Mouse (Mus musculus) frontal cortex, adult 2 months (tissue): Measurements from ENCODE around the gene Zfp385c. TPM values are rescaled to one million over a fixed set of nuclear protein-coding genes. Genes with fewer than 3 reads are reported as not detected.
"Not testable (repeated sequence)": the region's sequence is repeated elsewhere in the genome, so short reads cannot be mapped to it uniquely, and the experiment has no call there.

Experiments
- DNase-seq, 2 experiments: peaks; one replicate each; pipeline ENCODE4 v3.0.0; 2022; ENCODE audit warnings: low spot score in 1 of 2; ENCODE audit errors: extremely low spot score in 1 of 2
- polyA plus RNA-seq: library from polyadenylated mRNA; depleted of rRNA; stranded (reverse); fragments of >200 nt; gene quantifications from 2 replicates; pipeline ENCODE4 v1.2.3, GENCODE M21; 2012

The Zfp385c gene
- polyA plus RNA-seq, 1 experiment, result 2.5 TPM

DNA sequence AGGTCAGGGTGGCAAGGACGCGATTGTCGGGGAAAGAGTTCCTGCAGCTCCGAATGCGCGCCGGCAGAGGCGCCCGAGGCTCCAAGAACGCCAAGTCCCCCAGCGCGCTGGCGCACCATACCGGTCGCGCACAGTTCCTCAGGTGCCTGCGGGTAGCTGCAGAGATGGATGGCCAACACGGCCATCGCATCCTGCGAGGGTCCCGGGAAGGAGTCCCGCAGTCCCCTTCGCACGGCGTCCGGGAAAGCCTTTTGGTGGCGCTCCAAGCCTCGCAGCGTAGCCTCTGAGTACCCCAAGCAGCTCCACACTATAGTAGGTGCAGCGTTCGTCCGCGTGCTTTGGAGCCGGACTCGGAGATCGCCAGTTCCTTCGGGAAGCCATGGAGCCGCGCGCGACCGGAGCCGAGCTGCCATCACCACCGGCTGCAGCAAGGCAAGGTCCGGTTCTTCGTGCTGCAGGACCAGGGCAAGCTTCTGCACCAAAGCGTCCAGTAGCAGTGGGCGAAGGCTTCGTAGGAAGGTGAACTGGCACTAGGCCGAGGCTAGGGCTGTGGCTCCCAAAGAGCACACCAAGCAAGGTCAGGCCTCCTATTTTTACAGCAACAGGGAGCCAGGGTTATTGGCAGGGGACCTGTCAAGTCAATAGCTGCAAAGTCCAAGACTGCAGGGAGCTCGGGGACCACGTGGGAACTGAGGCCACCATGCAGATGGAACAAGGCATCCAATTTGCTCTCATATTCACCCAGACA is 51.9 kb downstream of the Zfp385c start:
- DNase-seq, result peak in 1 of 2 experiments; percentile 70

DNA sequence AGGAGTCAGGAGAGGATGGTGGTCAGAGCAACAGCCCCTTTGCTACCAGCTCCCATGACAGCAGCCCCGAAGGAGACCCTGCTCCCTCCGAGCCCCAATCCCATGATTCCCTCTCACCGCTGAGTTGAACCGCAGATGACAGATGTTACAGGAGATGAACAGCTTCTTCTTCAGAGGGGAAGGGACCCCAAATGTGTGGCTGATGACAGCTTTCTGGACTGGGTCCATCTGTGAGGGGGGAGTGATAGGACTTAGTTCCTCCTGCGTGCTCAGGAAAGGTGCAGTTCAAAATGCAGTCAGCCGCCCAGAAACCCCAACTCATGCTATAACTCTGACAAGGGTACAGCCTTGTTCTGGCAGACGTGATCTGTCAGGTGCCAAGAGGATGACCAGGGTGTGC is 57.7 kb downstream of the Zfp385c start:
- no peak for DNase-seq

DNA sequence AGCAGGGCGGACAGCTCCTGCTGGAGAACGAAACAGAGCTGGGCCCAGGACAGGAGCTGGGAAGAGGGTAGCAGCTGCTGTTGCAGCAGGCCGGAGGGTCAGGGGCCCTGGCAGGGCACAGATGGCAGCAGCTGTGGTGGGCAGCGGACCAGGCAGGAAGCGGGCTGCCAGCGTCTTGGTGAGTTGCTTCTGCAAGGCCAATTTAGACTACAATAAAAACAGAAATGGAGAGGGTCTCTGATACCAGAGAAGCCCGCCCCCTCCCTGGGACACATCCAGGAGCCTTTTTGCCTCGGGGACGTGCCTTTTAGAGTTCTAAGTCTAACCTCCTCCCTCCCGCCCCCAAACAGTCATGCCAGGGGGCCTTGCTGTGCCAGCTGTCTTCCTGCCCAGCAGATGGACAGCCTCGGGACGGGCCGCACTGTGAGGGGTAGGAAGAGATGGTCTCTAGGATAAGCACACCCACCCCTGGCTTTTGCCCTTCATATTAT is 63.3 kb downstream of the Zfp385c start:
- no peak for DNase-seq

DNA sequence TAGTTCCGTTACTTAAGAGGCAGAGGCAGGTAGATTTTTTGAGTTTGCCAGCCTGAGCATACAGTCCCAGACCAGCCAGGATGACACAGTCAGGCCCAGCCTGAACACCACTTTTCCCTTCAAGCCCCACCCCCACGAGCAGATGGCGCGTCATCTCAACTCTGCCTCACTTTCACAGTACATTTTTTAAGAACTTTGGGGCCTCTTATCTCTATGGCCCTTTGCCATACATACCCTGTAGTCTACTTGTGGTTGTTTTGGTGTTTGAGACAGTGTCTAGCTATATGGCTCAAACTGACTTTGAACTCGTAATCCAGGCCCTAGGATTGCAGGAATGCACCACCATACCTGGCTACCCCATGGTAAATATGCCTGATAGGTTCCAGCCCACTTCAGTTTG is 64.2 kb downstream of the Zfp385c start:
- DNase-seq, result no peak

DNA sequence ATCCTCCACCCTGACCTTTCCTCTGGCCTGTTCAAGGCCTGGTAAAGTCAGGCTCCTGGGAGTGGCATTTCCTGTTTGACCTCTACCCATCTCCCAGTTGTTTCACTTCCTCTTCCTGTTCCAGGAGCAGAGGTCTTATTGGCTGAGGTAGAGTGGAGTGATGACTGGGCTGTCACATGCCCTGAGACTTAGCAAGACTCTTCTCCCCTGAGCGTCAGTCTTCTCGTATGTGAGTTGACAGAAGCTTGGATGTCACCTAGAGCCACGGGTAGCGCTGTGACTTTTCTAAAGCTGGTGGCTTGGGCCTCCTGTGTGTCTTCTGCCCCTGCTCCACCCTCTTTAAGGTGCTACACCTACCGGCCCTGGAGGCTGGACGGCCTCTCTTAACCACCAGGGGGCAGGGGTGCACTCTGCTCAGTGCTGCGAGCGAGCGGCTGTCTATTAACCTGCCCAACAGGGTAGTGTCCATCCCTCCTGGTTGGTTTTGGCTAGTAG is 65.5 kb downstream of the Zfp385c start:
- DNase-seq, result peak in 1 of 2 experiments; percentile 77

DNA sequence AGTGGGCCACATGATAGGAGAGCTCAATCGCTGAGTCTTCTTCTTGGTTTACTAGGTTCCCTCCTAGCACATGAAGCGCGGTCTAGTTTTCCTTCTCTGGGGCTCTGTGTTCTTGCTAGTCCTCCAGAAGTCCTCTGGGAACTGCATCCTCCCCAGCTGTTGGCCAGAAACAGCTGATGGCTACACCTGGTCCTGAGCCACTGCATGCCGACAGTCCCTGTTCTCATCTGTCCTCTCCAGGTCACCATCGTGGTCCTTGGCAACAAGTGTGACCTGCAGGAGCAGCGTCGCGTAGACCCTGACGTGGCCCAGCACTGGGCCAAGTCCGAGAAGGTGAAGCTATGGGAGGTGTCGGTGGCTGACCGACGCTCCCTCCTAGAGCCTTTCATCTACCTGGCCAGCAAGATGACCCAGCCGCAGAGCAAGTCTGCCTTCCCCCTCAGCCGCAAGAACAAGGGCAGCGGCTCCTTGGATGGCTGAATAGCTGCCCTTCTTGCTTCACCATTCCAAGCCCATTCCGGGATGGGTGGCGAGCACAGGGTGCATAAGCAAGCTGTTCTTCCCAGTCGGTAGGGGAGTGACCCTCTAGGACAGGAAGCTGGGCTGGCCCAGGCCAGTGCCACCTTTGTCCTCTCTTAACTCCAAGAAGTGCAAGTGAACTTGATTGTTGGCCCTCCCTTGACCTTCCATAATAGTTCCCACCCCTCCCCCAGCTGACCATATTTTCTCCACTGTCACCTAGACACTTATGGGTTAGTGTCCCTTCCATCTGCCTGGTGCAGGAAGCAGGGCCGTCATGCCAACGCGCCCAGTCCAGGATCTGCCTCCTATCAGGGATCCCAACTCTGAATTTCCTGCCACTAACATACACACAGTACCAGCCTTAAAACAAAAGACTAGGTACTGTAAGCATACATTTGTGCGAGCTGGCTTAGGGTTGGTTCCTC is 66.2 kb downstream of the Zfp385c start:
- DNase-seq, result no peak

DNA sequence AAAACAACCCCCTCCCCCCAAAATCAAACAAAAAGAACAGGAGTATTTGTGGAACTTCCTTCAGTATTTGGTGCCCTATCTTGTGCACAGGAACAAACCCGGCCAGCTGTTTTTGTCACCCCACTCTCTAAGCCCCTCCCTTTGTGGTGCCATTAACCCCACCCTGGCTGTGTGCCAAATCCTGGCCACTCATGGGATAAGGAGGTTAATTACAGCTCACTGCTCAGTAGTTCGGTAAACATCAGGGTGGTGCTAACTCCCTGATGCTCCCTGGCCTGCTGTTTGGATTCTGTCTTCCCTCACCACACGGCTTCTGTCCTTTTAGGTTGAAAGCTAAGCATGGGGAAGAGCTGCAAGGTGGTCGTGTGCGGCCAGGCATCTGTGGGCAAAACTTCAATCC is 68.4 kb downstream of the Zfp385c start:
- no peak for DNase-seq

DNA sequence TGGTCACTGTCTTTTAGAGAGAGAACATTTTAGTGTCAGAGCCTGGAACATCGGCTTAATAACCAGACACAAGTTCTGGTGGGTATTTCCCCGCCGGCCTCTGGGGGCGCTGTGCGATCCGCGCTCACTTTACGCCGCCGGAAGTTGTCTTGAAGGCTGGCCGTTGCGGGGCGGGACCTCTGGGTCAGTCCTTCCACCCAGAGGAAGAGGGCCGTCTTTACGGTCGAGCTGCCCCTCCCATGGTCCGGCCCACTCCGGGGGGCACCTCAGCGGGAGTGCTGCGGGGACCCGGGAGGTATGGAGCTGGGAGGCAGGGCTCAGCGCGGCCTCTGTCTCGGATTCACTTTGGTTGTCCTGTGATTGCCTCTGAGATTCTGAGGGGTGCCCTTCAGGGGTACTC is 69.5 kb downstream of the Zfp385c start:
- DNase-seq, result peak; percentile 89 to 98

DNA sequence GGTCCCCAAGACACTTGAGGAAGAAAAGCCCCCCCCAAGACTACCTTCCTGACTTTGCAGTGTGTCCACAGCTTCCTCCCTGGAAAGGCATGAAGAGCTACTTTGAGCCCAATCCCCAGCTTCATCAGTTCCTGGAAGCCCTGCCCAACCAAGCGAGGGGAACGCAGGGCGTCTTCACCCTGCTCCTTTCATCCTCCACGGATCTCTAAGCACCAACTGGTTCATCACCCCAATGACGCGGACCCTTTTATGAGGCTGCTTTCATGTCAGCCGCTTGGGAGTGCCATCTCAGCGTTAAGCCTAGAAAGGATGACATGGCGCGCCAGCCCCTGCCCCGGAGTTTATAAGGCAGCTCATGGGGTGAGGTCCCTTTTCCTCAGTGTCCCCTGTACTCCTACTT is 72.3 kb downstream of the Zfp385c start, which contains the start of gene Dnajc7:
TSS of gene Dnajc7 (minus strand) at position 187 of the 400 bp plus-strand sequence.
- no peak for DNase-seq

DNA sequence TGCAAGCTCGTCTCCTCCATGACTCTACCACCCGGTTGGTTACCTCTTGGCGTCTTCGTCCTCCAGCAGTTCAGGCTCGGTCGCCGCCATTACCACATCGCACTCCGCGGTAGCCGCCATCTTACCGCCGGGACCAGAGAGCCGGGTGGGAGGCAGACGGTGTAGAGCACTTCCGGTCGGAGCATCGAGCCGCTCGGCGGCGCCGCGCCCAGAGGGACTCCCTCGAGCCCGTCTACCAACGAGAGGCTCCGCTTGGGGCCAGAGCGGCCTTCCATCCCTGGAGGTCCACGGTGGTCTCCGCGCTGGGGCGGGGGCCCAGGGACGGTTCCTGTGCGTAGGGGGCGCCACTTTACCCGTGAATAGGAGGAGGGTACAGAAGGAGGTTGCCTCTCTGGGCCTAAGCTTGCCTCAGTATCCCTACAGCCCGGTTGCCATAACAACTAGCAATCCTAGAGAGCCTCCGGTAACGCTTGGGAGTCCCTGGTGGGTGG is 72.7 kb downstream of the Zfp385c start:
- peak; percentile 93 to 98 for DNase-seq

DNA sequence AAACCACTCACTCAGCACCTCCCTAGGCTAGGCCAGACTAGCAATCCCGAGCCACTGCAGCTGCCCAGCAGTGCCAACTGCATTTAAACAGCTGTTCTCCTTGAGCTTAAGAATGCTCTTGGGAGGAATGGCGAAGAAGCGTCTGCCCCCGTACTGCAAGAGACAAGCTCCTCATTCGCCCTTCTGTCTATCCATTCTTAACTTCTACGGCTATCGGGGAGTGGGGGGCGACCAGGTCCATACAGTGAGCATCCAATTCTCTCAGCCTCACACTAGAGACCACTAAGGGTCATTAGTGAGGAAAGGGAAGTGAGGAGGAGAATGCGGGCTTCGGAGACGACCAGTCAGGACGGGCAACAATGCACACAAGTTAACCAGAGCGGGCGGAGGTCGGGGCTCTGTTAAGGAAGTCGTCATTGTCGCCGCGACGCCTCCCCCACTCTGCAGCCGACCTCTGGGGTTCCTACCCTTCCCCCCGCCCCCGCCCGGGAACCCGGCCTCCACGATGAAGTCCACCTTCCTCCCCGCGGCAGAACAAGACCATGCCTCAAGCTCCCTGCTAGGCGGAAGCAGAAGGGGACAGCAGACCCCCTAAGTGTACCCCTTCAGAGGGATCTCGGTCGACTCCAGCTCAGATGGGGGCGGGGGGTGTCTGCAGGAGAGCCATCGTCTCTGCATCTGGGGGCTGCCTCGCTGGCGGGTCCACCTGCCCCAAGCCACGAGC is 73.3 kb downstream of the Zfp385c start, which contains the start of gene Nkiras2:
TSS of gene Nkiras2 (plus strand) at position 484 of the 724 bp plus-strand sequence.
- DNase-seq, result no peak

DNA sequence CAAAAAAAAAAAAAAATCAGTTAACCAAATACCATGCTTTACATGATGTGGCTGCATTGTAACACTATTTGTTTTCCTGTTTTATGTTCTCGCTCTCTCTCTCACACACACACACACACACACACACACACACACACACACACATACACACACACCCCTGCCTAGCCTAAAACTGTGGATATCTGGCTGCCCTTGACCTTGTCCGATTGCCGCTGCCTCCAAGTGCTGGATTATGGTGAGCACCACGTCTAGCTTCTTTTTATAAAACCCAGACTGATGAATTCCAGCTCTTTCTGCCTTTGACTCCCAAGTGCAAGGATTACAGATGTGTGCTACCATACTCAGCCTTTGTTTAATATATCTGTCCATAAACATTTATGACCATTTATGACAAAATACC is 74.8 kb downstream of the Zfp385c start:
- DNase-seq, result no peak

DNA sequence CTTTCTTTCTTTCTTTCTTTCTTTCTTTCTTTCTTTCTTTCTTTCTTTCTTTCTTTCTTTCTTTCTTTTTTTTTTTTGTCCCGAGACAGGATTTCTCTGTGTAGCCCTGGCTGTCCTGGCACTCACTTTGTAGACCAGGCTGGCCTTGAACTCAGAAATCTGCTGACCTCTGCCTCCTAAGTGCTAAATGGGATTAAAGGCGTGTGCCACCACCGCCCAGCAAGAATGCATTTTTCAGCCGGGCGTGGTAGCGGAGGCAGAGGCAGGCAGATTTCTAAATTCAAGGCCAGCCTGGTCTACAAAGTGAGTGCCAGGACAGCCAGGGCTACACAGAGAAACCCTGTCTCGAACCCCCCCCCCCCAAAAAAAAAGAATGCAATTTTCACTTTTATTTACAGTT is 75.4 kb downstream of the Zfp385c start:
- DNase-seq, result not testable (repeated sequence)

DNA sequence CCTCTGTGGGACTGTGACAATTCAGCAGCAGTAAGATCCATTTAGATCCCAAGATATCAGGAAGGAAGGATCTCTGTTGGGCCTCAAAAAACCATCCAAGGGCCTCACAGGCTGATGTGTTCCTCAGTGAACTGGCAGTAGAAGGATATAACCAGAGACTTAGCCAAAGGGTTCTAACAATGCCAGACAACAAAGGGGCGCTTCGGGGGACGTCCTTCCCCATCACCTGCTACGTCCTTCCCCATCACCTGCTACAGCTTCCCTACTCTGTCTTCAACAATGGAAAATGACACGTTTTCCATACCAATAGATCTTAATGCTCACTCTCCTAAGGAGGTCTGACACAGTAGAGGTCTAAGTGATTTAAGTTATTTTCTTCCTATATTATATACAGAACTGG is 75.9 kb downstream of the Zfp385c start:
- DNase-seq, result no peak

DNA sequence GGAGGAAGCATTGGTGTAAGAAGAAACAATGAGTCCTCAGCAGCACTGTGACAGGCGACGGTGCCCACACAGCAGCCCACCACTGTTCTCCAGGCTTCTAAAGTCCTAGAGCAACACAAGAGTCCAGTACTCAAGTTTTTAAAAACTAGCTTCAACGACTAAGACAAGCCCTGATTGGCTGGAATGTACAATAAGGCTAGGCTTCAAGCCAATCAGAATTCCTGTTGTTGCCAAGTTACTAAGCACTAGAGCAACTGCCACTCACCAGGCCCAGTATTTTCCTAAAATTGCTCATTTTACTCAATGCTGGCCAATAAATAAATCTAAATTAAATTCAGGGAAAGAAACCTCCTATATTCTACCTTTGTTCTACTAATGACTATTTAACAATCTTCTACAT is 79.0 kb downstream of the Zfp385c start:
- DNase-seq, result peak in 1 of 2 experiments; percentile 56

DNA sequence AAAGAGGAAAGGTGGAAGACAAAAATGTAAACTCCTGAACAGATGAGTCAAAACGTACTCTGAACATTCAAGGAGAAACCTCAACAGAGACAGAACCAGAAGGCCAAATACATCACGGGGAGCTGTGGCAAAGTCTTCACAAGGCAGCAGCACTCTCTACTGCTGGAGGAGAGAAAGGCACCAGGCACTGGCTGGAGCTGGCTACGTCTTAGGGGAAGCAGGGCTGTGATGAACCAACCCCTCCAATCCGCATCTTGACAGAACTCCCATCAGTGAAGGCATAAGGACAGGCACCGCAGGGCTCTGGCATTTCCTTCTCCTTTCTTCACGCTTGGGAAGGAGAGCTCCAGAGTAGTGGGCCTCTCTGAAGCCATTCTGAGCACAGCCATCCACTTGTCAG is 80.6 kb downstream of the Zfp385c start:
- no peak for DNase-seq

DNA sequence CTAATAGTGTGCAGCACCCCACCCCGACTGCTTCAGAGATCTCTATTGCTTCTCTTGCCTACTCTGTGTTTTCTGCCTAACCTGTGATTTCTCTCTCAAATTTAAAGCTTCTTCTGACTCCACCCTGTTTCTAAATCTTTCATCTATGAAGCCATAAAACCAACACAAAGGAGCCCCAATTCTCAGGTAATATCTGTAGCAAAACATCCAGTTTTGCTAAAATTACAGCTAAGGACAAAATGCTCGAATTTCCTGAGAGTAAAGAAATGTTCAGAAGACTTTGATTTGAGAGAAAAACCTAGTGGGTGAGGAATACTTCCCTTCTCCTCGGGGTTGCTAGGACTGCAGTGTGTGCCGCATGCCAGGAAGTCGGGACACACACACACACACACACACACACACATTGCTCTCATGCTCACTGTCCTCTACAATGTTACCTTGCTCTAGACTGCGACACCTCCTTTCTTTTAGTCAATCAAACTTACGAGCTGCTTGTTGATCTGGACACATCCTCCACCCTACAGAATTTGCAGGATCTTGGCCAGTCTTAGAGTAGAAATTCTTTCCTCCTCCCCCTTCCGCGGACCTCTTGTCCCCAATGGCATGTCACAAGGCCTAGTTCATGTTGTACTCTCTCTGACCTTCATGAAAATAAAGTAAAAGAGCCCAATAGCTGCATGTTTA is 82.1 kb downstream of the Zfp385c start:
- DNase-seq, result no peak

DNA sequence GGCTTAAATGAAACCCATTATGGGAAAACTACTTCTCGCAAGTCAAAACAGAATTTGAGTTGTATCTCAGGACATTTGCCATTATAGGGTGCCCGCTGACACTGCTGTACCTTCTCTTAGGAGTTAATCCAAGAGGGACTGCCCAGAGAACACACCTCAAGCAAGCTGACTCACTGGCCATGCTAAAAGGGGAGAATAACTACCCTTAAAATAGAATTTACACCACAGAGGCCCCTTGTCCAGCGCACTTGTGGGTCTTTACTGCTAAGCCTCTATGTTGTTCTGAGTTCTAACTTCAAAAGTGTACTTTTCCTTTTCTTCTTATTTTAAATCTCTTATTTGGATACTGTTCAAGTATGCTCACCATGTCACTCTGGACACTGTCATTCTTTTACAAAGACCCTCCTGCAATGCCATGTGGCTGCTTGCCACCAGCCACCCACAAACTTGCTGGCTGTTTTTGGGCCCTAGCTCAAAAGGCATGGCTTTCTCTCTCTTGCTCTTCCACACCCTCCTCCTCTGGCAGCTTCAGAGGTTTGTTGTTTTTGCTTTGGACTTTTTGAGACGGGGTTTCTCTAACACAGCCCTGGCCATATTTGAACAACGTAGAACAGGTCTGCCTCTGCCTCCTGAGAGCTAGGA is 82.8 kb downstream of the Zfp385c start:
- DNase-seq, result no peak

DNA sequence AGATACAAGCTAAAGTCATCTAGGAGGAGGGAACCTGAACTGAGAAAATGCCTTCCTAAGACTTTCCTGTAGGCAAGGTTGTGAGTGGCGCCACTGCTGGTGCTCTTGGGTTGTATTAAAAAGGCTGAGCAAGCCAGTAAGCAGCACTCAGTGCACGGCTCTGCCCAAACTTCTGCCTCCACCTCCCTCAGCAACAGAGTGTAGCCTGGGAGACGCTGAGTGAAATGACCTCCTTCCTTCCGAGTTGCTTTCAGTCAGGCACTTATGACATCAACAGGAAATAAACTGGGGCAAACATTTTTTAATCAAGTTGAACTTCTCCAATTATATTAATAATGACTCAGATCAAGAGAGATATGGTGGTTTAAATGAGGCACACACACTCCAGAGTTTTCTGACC is 83.5 kb downstream of the Zfp385c start:
- no peak for DNase-seq
